Mouse (Mus musculus): Measurements from ENCODE around the gene Wbp2nl.
"Not testable (repeated sequence)": the region's sequence is repeated elsewhere in the genome, so short reads cannot be mapped to it uniquely, and the experiment has no call there.

Gene Wbp2nl

DNA sequence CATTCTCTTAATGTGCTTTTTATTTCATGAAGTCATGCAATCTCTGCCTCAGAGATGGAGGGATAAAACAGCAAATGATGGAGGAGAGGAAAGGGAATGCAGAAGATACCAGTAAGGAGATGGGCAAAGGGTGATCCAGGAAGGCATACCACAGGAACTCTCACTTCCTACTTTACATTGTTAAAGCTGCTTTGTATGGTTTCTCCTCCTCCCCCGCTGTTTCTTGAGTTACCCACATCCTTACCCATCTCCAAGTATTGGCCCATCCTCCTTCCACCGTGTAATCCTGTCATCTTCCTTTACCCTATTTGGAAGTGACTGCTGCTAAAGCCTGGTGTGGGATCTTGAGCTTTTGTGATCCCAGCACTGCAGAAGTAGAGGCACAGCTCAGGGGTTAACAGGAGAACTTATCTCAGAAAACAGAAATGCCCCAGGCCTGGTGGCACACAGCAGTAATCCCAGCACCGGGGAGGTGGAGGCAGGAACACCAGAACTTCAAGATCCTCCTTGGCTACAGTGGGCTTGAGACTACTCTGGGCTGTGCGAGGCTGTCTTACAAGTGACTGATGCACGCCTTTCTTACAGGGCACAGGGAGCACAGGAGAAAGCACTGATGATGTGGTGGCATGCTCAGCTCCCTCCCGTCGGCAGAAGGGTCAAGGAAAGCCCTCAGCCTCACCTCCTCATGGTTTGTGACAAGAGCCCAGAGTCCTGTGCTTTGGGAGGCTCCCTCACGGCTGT is 49.7 kb downstream of the Wbp2nl start:
- DNase-seq (ENCODE audit: inconsistent ontology term), result no peak

DNA sequence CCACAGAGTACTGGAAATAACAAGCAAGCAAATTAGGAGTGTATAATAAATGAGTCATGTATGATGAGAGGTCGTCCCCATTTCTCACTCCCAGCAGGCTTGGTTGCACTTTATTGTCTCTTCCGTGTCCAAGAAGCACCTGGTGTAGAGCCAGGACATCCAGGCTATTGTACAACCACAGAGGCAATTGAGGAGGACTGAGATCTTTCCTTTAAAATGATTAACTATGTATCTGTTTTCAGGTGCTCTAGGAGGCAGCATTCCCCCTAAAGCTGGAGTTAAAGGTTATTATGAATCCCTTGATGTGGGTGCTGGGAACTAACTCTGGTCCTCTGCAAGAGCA is 50.2 kb downstream of the Wbp2nl start:
- no peak for DNase-seq (ENCODE audit: inconsistent ontology term)

- no peak for DNase-seq (ENCODE audit: inconsistent ontology term)
Measured at GRCm38 (mm10) chr15:82350349-82350748, 51.6 kb downstream of the Wbp2nl start.

GRCm38 (mm10) chr15:82351480-82351879 is 52.7 kb downstream of the Wbp2nl start:
- no peak for DNase-seq (ENCODE audit: inconsistent ontology term)

- DNase-seq (ENCODE audit: inconsistent ontology term), result no peak
Measured at GRCm38 (mm10) chr15:82353078-82353744, 54.5 kb downstream of the Wbp2nl start.

DNA sequence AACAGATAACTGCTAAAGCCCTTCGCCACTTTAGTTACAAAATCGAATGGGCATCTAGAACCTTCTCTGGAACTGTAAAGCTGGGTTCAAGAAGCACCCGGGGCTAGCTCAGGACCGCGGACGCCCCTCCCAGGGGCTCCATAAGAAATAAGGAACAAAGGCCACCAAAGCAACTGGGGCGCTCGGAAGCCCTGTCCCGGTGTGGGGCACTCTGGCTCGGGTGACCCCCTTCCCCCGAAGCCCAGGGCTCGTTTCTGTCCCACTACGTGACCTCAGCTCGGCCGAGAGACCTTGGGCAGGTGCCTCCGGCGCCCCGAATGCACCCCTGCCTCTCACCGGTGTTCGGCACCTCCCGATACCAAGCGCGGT is 55.0 kb downstream of the Wbp2nl start:
- peak; percentile 58 for DNase-seq (ENCODE audit: inconsistent ontology term)

DNA sequence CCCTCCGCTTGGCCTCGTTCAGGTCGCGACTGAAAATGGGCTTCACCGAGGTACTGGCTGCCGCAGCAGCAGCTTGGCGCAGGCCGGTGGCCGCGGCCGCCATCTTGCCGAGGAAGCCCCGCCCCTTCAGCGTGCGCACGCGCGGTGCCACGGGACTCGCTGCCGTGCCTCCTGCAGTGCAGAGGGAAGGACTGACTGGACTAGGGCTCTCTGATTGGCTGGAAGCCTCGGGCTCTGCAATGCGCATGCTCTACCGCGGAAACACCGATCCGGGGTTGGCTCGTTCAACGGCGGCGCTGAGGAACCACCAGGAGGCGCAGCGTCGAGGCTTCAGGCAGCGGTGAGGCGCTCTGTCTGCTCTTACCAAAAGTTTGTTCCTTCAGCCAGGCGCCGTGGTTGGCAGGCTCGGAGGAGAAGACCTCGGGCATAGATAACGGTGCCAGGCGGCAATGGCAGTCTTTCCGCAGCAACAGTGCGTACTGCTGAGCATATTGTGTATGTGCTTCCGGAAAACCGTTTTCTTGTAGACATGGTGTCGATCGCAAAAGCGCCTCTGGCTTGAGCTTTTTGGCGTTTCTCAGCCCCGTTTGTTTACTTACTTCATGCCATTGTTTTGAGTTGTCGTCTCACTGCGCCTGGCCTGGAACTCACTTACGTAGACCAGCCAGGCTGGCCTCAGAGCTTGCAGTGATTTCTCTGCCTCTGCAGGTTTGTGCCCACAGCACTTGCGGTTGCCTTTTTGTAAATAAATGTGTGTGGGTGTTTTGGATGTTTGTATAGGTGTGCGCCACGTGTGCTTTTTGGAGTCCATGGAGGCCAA is 55.6 kb downstream of the Wbp2nl start, which contains the start of gene Ndufa6:
Ndufa6 (minus strand) TSS at position 197 of the 820 bp plus-strand sequence.
- peak; percentile 98 for DNase-seq (ENCODE audit: inconsistent ontology term)

DNA sequence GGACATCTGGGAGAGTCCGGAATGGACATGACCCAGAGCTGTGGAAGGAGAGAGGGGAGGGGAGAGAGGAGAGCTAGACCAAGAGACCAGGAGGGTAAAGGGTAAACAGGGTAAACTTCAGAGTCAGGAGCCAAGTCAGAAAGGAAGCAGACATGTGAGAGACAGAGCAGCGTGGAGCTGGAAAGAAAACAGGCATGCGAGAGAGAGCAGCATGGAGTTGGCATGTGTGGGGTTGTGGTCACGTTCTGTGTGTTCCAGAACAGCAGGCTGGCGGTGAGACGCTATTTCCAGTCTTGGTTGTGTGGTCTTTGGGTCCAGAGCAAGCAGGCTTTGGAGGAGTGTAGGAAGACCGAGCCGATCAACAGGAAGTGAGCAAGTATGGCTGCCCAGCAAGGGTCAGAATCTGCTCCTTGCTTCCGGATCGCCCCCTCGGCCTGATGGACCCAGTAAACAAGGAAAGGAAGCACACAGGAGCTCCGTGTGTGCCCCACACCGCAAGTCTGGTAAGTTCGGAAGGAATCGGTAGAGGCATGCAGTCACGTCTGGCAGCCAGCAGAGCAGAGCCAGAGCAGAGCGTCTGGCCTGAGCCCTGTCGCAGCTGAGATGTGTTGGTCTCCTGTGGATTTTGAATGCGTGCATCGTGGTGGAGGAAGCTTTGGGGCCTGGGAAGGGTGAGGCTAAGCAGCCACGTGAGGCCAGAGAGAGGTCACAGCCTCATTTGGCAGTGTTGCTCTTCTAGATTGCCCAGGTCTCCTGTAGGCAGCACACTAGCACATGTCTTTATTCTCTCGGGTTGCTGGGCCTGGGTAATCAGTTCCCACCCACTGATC is 59.9 kb downstream of the Wbp2nl start:
- no peak for DNase-seq (ENCODE audit: inconsistent ontology term)

- no peak for DNase-seq (ENCODE audit: inconsistent ontology term)
Measured at GRCm38 (mm10) chr15:82361459-82362018, 62.8 kb downstream of the Wbp2nl start.

GRCm38 (mm10) chr15:82362234-82362633 is 63.5 kb downstream of the Wbp2nl start:
- no peak for DNase-seq (ENCODE audit: inconsistent ontology term)

DNA sequence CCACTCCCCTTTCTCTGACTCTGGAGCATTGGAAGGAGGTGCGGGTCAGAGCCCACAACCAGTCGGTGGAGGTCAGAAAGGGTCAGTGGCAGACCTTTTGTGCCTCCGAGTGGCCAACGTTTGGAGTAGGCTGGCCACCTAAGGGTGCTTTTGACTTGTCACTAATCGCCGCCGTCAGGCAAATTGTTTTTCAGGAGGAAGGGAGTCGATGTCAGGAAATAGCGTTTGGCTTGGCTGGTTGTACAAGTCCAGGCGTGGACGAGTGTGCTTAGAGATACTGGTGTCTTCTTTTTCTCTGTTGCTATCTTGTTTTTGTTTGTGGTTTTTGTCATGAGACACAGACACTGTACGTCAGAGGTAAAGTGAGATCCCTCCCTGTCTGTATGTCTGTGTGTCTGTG is 65.0 kb downstream of the Wbp2nl start:
- DNase-seq (ENCODE audit: inconsistent ontology term), result not testable (repeated sequence)

Data from Muller cell, postnatal 12 days (primary cell).